Mouse (Mus musculus) testis, adult 10 weeks (tissue): Measurements from ENCODE around the gene Cd151. TPM values are rescaled to one million over a fixed set of nuclear protein-coding genes. Genes with fewer than 3 reads are reported as not detected.

Experiments
- polyA plus RNA-seq: library from polyadenylated mRNA; stranded (reverse); fragments of 350-450 nt; fragmentation: Illumina TruSeq; extraction: RNeasy Lipid Tissue Mini Kit (QIAGEN cat#74804); gene quantifications from one replicate; pipeline ENCODE4 v1.2.3, GENCODE M21; 2014; ENCODE audit warnings: low read depth, low replicate concordance

Gene Cd151
- 17.0 TPM for polyA plus RNA-seq

DNA sequence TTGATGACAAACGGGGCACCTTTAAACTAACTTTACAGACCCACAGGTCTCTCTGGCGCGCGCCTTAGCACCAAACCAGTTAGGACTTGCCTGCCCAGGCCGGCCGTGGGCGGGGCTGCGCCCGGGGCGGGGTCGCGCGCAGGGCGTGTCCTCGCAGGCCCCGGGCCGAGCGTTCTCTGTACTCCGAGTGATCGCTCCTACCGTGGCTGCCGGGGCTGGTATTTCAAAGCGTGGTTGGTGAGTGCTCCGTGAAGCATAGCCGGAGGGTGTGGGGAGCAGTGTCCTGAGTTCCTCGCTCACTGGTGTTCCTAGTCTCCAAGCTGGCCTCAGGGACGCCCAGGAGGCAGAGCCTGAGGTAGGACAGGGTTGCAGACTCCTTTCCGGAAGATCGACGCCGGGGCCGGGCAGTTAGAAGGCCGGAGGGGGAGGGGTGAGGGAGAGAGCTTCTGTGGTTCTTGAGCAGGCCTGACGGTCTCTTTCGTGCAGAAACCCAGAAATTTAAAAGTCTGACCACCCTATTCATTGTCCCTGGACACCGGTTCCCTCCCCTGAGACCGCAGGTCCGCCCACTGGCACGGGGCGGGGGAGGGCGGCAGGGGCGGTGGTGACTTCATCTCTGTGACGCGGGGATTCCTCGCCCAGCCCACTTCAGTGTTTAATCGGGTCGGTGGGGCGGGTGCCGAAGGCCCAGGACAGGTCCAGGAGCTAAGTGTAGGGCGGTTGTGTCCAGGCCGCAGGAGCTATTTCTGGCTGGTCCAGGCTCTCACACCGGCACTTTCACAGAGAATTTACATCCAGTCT, at the start of gene Cd151:
Gene Cd151 (plus strand): TSS at position 163 of the 801 bp plus-strand sequence.

DNA sequence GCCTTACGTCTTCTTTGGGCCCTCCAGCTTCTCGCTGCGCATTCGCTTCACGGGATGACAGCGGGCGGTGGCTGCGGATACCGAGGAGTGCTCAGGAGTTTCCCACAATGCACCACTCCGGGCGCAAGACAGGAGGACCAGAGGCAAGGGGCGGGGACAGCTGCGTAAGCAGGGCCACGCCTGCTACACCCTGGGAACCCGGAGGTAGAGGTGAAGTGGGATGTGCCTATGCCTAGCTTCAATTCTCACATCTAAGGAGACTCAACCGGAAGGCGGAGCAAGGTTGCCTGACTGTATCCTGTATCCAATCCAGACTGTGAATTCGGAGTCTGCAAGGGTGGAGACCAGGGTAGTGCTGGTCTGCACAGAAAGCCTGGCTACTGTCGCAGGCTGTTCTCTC, 37.9 kb upstream of the Cd151 start, which contains the start of gene Cend1:
Gene Cend1 (minus strand): TSS at position 182 of the 400 bp plus-strand sequence.

DNA sequence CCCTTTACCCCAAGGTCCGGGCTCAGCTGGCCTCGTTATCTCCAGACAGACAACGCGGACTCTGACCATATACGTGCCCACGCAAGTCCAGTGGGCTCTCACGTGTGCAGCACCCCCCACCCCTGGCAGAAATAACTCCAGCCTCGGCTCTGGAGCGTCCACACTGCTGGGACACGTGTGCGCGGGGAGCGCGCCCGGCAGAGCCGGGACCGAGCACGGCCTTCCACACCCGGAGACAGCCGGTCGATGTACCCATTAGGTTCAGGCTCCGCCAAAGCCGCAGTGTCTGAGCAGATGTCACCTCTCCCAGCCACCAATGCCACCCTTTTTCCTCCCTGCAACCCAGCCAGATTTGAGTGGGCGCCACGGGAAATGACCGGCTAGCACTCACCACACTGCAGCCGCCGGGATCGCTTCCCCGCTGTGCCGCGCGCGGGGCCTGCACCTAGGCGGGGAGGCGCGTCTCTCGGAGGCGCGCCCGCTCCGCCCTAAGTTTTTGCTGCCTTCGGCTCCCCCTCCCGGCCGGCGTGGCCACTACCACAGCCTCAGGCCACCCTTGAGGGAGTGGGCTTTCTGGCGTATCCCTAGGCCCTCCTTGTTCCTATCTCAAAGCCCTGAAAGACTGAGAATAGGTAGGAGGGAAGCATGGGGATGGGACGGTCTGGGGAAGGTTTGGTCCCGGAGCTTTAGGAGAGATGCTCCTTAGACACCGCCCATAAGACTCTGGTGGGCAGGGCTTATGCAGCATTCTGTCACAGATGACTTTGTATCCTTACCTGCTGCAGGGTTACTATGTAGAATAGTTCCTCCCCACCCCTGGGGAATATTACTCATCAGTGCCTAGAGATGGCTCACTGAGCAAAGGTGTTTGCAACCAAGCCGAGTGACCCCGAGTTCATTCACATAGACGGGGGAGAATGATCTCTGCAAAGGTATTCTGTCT, 29.7 kb upstream of the Cd151 start, which contains the start of gene Slc25a22:
Gene Slc25a22 (minus strand): TSS at position 715 of the 943 bp plus-strand sequence.

DNA sequence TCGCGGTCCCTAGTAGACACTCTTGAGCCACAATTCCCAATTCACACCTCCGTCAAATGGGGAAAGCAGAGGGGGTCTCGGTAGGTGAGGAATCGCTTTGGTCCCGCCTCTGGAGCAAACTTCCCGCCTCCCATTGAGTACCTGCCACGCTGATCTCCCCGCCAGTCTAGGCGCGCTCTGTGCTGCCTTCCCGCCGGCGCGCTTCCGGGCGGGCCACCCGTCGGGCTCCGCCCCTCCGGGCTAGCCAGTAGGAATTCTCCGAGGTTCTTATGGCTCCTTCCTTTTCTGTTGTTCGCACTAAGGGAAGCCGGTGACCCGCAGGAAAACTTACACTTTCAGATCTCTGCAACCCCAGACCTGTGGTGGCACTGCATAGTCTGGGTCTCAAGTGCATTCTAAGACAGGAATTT, 23.4 kb upstream of the Cd151 start, which contains the start of gene Pidd1:
Gene Pidd1 (minus strand): TSS at position 198 of the 410 bp plus-strand sequence.

DNA sequence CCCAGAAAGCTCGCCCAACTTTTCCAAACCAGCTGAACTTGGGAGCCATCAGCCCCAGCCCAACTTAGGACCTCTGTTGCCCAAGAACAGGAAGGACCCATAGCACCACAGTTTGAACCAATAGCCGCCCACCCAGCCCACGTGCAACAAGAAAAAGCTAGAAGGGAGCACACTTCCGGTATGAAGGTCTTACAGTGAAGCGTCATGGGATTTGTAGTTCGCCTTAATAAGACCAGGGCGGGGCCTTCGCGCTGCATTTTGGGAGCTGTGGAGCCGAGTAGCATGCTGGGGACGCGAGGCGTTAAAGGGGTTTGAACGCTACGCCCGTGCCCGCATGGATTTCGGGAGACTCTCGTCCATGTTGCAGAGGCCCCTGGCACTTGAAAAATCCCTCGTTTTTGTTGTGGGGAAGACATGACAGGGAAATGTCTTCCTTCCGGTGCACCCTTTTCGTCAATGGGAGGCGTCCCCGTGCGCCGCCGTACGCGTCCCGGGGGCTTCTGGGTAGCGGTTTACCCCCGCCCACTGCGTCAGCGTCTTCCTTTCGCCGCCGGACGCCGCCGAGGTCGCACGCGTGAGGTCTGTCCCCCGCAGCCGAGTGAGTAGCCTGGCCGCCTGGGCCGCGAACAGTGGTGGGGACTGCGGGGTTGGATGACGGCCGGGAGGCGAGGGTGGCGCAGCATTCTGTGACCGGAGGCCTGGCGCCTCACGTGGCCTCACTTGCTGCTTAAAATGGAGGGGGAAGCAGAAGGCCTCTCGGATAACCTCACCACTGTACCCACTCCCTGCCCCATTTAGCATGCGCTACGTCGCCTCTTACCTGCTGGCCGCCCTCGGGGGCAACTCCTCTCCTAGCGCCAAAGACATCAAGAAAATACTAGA, 19.8 kb upstream of the Cd151 start, which contains the start of gene Rplp2:
Gene Rplp2 (plus strand): TSS at position 261 of the 882 bp plus-strand sequence.

DNA sequence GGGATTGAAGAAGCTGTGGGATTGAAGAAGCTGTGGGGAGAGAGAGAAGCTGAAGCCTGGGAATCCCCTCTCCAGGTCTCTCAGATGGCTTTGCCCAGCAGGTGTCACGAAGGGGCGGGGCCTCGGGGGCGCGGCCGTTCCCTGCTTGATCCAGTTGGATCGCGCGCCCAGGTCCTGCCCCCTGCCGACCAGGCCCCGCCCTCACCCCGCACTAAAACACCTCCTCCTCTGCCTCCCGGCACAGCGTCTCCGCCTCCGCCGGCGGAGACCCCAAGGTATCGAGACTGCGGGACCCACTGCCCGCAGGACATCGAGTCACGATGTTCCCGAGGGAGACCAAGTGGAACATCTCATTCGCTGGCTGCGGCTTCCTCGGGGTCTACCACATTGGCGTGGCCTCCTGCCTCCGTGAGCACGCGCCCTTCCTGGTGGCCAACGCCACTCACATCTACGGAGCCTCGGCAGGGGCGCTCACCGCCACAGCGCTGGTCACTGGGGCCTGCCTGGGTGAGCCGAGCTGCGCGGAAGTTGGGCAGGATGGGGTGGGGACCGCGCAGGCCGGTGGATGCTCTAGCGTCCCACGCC, 12.1 kb upstream of the Cd151 start, which contains the start of gene Pnpla2:
Gene Pnpla2 (plus strand): TSS at position 232 of the 585 bp plus-strand sequence.

DNA sequence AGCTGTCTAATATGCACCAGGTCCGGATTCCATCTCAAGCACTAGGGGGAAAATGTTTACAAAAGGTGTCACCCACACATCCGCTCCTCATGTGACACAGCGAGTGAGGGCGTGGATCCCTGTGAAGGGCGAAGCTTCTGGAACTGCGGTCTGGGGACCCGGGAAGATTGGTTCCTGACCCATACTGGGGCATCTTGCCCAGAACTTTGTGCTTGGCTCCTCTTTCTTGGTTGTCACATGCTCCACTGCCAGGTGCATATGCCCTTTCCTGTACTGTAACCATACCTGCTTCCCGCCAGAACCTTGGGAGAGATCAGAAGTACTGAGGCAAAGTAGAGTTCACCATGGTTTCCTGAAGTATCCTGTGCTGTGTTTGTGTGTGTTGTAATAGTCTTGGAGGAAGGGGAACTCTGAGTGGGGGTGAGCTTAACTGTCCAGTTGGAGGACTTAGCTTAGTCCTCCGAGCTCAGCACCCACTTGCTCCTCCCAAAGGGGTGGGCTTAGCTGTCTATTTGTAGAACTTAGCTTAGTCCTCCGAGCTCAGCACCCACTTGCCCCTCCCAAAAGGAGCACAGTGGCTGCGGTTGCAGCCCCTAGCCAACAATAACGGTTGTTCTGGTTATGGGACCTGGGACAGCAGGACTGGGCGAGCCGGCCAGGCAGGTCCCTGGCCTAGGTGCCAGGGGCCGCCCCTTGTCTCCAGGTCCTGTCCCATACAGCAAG, 6.6 kb upstream of the Cd151 start, which contains the start of gene Cracr2b:
Gene Cracr2b (plus strand): TSS at position 704 of the 723 bp plus-strand sequence.

DNA sequence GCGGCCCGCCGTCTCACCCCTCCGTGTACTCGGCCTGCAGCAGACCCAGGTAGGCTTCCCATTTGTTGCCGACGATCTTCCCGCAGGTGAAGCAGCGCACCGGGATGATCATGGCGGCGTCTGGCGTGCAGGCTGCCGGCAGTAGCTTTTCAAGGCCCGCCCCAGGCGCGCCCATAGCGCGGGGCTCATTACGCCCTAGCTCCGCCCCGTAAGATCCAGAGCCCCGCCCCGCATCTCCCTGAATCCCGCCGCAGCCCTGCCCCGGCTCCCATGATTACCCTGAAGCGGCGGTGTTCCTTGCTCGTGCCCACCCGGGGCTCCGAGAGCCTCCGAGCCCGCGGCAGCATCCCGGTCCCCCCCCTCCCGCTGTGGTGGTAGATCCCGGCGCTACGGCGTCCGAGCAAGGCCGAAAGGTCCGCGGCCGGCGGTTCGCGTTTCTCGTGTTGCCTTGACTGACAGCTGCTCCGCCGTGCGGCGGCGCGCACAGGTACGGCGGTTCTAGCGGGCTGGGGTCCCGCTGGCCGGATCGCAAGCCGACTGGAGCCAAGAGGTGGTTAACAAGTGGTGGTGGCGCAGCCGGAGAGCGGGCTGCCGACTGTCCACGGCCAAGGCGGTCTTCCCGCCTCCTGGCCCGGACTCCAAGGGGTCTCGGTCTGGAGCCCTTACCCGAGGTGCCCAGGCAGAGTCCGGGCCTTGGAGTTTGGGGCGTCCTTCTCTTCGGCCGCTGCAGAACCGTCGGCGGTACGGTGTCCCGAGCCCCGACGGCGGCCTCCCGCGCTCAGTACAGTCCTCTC, 8.0 kb downstream of the Cd151 start, which contains the start of the genes Polr2l and Tspan4:
Gene Polr2l (minus strand): TSS at position 122 of the 794 bp plus-strand sequence.
Gene Tspan4 (plus strand): TSS at position 230 of the 794 bp plus-strand sequence.

Other genes with a start within 250 kb of the Cd151 start
- 24.6 TPM for gene Phrf1, start 238.6 kb upstream of the Cd151 start, polyA plus RNA-seq
- 2.1 TPM for gene Irf7, start 200.9 kb upstream of the Cd151 start, polyA plus RNA-seq
- 1.5 TPM for gene Cdhr5, start 190.6 kb upstream of the Cd151 start, polyA plus RNA-seq
- not detected for gene Sct, start 188.3 kb upstream of the Cd151 start, polyA plus RNA-seq
- 1.1 TPM for gene Drd4, start 175.4 kb upstream of the Cd151 start, polyA plus RNA-seq
- gene Deaf1, start 139.7 kb upstream of the Cd151 start, polyA plus RNA-seq, result 1.2 TPM
- 15.0 TPM for gene Tmem80, start 139.7 kb upstream of the Cd151 start, polyA plus RNA-seq
- gene Eps8l2, start 128.5 kb upstream of the Cd151 start, polyA plus RNA-seq, result 0.34 TPM
- 1.8 TPM for gene Taldo1, start 75.2 kb upstream of the Cd151 start, polyA plus RNA-seq
- 3.7 TPM for gene Gatd1, start 53.3 kb upstream of the Cd151 start, polyA plus RNA-seq
- 0.18 TPM for gene Cend1, start 37.9 kb upstream of the Cd151 start, polyA plus RNA-seq
- 0.14 TPM for gene Slc25a22, start 29.5 kb upstream of the Cd151 start, polyA plus RNA-seq
- 0.48 TPM for gene Pidd1, start 23.4 kb upstream of the Cd151 start, polyA plus RNA-seq
- 10.3 TPM for gene Rplp2, start 20.0 kb upstream of the Cd151 start, polyA plus RNA-seq
- gene Pnpla2, start 12.2 kb upstream of the Cd151 start, polyA plus RNA-seq, result 14.7 TPM
- gene Cracr2b, start 6.3 kb upstream of the Cd151 start, polyA plus RNA-seq, result not detected
- gene Polr2l, start 7.7 kb downstream of the Cd151 start, polyA plus RNA-seq, result 0.87 TPM
- 0.49 TPM for gene Tspan4, start 7.8 kb downstream of the Cd151 start, polyA plus RNA-seq
- 12.1 TPM for gene Chid1, start 72.5 kb downstream of the Cd151 start, polyA plus RNA-seq
- gene Ap2a2, start 94.8 kb downstream of the Cd151 start, polyA plus RNA-seq, result 22.2 TPM
- 0.18 TPM for gene Muc6, start 187.9 kb downstream of the Cd151 start, polyA plus RNA-seq
- 0.17 TPM for gene Muc2, start 222.9 kb downstream of the Cd151 start, polyA plus RNA-seq